Mouse (Mus musculus) spleen, adult 2 months (tissue): Measurements from ENCODE around the gene Mme. TPM values are rescaled to one million over a fixed set of nuclear protein-coding genes. Genes with fewer than 3 reads are reported as not detected.
A peak's percentile ranks its signal among the peaks of the same experiment; 100 is the strongest.

Source experiments
- DNase-seq, 2 experiments: peaks; one replicate each; pipeline versions ENCODE4 v3.0.0 to v3.0.0-alpha.2; 2012 to 2021; ENCODE audit warnings: low spot score in 2 of 2, low read depth in 1 of 2
- H3K27ac ChIP-seq: fragments of 200-500 bp; 2 replicates; pipeline ENCODE4 v1.5.1; 2012; ENCODE audit warnings: low read length, inconsistent platforms; ENCODE audit not compliant: insufficient read depth
- H3K27me3 ChIP-seq: fragments of 200-500 bp; 2 replicates; pipeline ENCODE4 v1.6.1; 2012; ENCODE audit warnings: mild to moderate bottlenecking, moderate library complexity, low read length, inconsistent platforms; ENCODE audit not compliant: control insufficient read depth, insufficient read depth
- H3K36me3 ChIP-seq: fragments of 200-500 bp; 2 replicates; pipeline ENCODE4 v1.6.1; 2012; ENCODE audit warnings: mild to moderate bottlenecking, low read length, inconsistent platforms; ENCODE audit not compliant: control insufficient read depth, insufficient read depth
- H3K4me1 ChIP-seq: fragments of 200-500 bp; 2 replicates; pipeline ENCODE4 v1.6.1; 2011; ENCODE audit warnings: inconsistent platforms; ENCODE audit not compliant: control insufficient read depth, insufficient read depth, insufficient read length
- H3K4me3 ChIP-seq: fragments of 200-500 bp; 2 replicates; pipeline ENCODE4 v1.5.1; 2011; ENCODE audit warnings: mild to moderate bottlenecking, inconsistent platforms; ENCODE audit not compliant: insufficient read depth, insufficient read length; ENCODE audit errors: extremely low read depth
- CTCF ChIP-seq: fragments of 200-500 bp; IDR thresholded peaks from 2 replicates; pipeline ENCODE4 v1.5.1; 2011; ENCODE audit warnings: mild to moderate bottlenecking, inconsistent platforms; ENCODE audit not compliant: insufficient read depth, insufficient read length, insufficient replicate concordance; ENCODE audit errors: extremely low read depth
- POLR2A ChIP-seq: fragments of 200-500 bp; IDR thresholded peaks from 2 replicates; pipeline ENCODE4 v1.6.1; 2011; ENCODE audit warnings: low read depth, low read length, inconsistent platforms
- WGBS: fragments of 180-500 bp; shearing (Covaris S2); methylation state at CpG from one replicate; pipeline ENCODE4 v1.1.7; 2018; 5-methylcytosine and 5-hydroxymethylcytosine counted together
- polyA plus RNA-seq: library from polyadenylated mRNA; depleted of rRNA; stranded (reverse); fragments of >200 nt; gene quantifications from 2 replicates; pipeline ENCODE4 v1.2.3, GENCODE M21; 2012

The Mme gene
- polyA plus RNA-seq, 1 experiment: 0.64 TPM

DNA sequence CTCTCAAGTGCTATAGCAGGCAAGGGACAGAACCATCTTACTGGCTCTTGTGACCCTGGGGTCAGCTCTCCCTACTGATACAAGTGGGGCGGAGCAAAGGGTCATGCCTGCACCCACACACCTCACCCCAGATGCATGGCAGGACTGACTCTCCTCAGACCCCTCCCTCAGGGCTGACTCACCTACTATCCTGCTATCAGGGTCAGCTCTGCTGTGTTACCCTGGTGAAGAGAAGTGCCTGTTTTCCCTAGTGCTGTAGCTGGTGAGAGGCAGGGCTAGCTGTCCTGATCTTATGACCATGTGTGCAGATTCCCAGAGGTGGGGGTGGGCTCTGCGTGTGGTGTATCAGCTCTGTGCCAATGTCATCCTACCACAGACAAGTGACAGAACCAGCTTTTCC, 30.8 kb downstream of the Mme start:
- no peaks in the 10 kb centered on the region for H3K4me1 ChIP-seq
- no peak for TF ChIP-seq CTCF
- TF ChIP-seq POLR2A: no peak
- H3K27me3 ChIP-seq: no peaks in the 10 kb centered on the region
- no peaks in the 10 kb centered on the region for H3K36me3 ChIP-seq
- H3K27ac ChIP-seq: no peak overlapping the region
- no peak overlapping the region for H3K4me3 ChIP-seq
- 84% methylated on average over 2 of the region's 2 CpGs for WGBS
- no peak for DNase-seq

- Histone ChIP-seq H3K36me3 (no peaks in the 10 kb centered on the region), H3K27me3 (peaks cover 2% of the 10 kb centered on the region), H3K4me3 (no peak overlapping the region), H3K4me1 (no peaks in the 10 kb centered on the region), H3K27ac (no peak overlapping the region)
- DNase-seq: no peak
- 87% methylated on average over 6 of the region's 6 CpGs for WGBS
- TF ChIP-seq CTCF (no peak), POLR2A (no peak)
Measured at GRCm38 (mm10) chr3:63294316-63294715, 53.0 kb downstream of the Mme start.

- no peak for DNase-seq
- Histone ChIP-seq H3K27me3 (peaks cover 2% of the 10 kb centered on the region), H3K36me3 (no peaks in the 10 kb centered on the region), H3K4me3 (no peak overlapping the region), H3K27ac (no peak overlapping the region), H3K4me1 (no peaks in the 10 kb centered on the region)
- TF ChIP-seq CTCF (no peak), POLR2A (no peak)
- 60% methylated on average over 4 of the region's 4 CpGs for WGBS
Measured at GRCm38 (mm10) chr3:63294791-63295190, 53.5 kb downstream of the Mme start.

GRCm38 (mm10) chr3:63295237-63295636, 53.9 kb downstream of the Mme start:
- TF ChIP-seq POLR2A: no peak
- no peaks in the 10 kb centered on the region for H3K4me1 ChIP-seq
- H3K4me3 ChIP-seq: 0 out of 2 replicates have a peak overlapping the region, but pooled peaks have one; percentile 30
- no peaks in the 10 kb centered on the region for H3K36me3 ChIP-seq
- peaks cover 2% of the 10 kb centered on the region for H3K27me3 ChIP-seq
- no peak for DNase-seq
- peak overlapping the region; percentile 15; the same call in 1 of the 2 replicates for H3K27ac ChIP-seq
- WGBS: 6% methylated on average over 21 of the region's 21 CpGs

GRCm38 (mm10) chr3:63295657-63296231, 54.4 kb downstream of the Mme start:
- peaks cover 2% of the 10 kb centered on the region for H3K27me3 ChIP-seq
- no peaks in the 10 kb centered on the region for H3K4me1 ChIP-seq
- no peak for DNase-seq
- peak overlapping the region; percentile 30 for H3K4me3 ChIP-seq
- no peaks in the 10 kb centered on the region for H3K36me3 ChIP-seq
- H3K27ac ChIP-seq: peak overlapping the region; percentile 14; the same call in 1 of the 2 replicates
- TF ChIP-seq POLR2A: no peak
- no peak for TF ChIP-seq CTCF
- 3% methylated on average over 47 of the region's 54 CpGs for WGBS

GRCm38 (mm10) chr3:63296411-63296810, 55.1 kb downstream of the Mme start:
- DNase-seq: no peak
- no peaks in the 10 kb centered on the region for H3K4me1 ChIP-seq
- no peak overlapping the region for H3K4me3 ChIP-seq
- H3K27me3 ChIP-seq: peaks cover 2% of the 10 kb centered on the region
- 15% methylated on average over 12 of the region's 12 CpGs for WGBS
- H3K36me3 ChIP-seq: no peaks in the 10 kb centered on the region
- H3K27ac ChIP-seq: no peak overlapping the region
- TF ChIP-seq POLR2A: no peak
- no peak for TF ChIP-seq CTCF

DNA sequence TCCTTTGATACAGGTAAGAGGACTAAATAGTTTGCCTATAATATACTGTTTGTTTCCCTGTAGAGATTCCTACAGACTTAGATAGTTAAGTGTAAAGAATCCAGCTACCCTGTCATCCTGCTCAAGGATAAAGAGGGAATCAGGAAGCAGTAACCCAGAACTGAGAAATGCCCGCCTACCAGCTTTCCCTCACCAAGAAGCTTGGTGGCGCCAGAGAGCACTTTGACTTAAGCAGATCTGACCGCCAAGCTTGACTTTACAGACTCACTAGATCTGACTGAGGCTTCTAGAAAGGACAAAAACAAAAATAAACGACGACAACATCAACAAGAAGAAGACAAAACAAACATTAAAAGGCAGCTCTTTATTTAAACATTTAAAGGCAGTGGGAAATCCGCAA, 56.5 kb downstream of the Mme start:
- Histone ChIP-seq H3K27me3 (peaks cover 2% of the 10 kb centered on the region), H3K4me1 (no peaks in the 10 kb centered on the region), H3K4me3 (no peak overlapping the region), H3K36me3 (no peaks in the 10 kb centered on the region), H3K27ac (no peak overlapping the region)
- WGBS: 9% methylated on average over 6 of the region's 6 CpGs
- no peak for DNase-seq
- TF ChIP-seq CTCF (no peak), POLR2A (no peak)
